Mouse (Mus musculus): ENCODE results near the gene Itgb1bp1.

The Itgb1bp1 gene

GRCm38 (mm10) chr12:21286243-21286622 lies at the start of gene Itgb1bp1:
Itgb1bp1 (minus strand) TSS chr12:21286284.
- DNase-seq: peak; percentile 99

DNA sequence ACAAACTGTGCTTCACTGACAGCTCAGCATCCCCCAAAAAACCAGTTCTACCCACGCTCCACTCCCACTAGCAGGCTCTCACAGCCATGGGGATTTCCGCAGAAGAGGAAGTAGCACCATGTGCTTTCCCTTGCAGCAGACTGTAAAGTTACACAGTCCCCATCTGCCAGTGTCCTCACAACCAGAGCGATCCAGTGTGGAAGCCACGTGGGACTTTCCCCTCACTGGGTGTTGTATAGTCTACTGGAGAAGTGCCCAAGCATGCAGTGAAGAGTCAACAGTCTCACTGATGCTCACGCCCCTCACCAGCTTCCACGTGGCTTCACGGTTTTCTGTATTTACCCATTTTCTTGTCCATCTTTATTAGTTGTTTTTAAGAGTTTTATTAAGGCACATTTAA lies 49.8 kb upstream of the Itgb1bp1 start:
- peak; percentile 31 to 47 for DNase-seq

- no peak for DNase-seq
These were observed 47.7 kb upstream of the Itgb1bp1 start for GRCm38 (mm10) chr12:21333766-21334165.

- no peak for DNase-seq
These were observed 46.9 kb upstream of the Itgb1bp1 start for GRCm38 (mm10) chr12:21333021-21333420.

GRCm38 (mm10) chr12:21331711-21332110 lies 45.6 kb upstream of the Itgb1bp1 start:
- no peak for DNase-seq

GRCm38 (mm10) chr12:21330961-21331576 lies 45.0 kb upstream of the Itgb1bp1 start:
- no peak for DNase-seq

- DNase-seq: no peak
These were observed 43.7 kb upstream of the Itgb1bp1 start for GRCm38 (mm10) chr12:21329661-21330400.

DNA sequence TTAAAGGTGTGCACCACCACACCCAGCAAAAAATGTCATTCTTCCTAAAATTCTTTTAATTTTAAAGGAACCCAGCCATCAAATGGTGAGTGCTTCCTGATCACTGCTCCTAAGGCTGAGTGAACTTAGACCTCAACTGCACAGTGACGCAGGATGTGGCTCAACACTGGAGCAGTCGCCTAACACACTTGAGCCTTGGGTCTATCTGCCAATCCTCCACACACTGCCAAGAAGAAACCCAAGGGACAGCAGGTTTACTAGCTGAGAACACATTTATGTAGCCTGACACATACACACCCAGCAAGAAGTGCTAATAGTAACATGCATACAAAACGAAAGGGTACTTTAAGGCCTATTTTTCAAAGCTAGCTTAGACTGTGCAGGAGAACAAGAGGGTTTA lies 40.2 kb upstream of the Itgb1bp1 start:
- DNase-seq: no peak

GRCm38 (mm10) chr12:21325266-21325665 lies 39.2 kb upstream of the Itgb1bp1 start:
- no peak for DNase-seq

DNA sequence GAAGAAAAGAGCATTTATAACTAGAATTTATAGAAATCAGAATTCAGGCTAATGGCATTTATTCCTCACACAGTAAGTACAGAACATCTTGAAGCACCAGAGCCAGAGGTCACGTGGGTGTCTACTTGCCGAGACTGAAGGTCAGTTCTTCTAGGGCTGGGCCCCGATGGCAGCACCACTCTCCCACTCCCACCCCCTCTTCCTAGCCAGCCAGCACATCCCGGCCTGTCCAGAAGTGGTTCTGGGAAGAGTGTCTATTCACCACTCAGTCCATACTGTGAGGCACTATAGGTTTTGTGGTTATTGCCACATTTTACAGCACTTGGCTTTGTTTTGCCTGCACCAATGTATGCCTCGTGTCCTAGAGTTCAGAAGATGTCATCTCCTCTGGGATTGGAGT lies 38.0 kb upstream of the Itgb1bp1 start:
- DNase-seq: no peak

DNA sequence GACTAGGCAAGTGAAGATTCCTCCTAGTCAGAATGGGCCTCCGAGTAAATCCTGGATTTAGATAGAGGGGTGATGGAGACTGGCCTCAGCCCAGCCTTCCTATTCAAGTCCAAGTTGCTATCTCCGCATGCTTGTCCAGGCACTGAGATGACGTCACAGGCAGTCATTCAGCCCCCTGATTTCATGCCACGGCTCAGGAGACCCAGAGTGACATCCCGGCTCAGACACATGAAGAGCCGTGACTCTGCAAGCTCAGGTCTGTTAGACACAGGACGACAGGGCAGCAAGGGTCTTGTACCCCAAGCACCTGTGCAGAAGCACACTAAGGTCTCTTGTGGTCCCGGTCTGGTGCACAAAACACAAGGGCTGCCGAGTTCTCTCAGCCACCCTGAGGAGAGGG lies 36.8 kb upstream of the Itgb1bp1 start:
- no peak for DNase-seq

DNA sequence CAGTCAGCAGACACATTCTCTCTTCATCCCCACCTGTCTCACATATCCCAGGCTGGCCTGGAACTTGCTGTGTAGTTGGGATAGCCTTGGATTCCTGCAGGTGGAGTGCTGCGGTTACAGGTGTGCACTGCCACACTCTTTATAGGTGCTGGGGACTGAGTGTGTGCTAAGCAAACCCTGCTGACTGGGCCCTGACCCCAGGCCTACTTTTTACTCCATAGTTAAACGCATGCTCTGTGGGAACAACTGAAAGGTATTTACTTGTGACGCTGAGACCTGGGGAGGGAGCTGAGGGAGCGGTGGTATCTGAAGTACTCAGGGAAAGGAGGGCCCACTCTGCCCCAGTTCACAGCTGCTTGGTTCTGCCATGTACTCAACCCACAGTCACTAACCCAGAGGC lies 36.2 kb upstream of the Itgb1bp1 start:
- DNase-seq: no peak

DNA sequence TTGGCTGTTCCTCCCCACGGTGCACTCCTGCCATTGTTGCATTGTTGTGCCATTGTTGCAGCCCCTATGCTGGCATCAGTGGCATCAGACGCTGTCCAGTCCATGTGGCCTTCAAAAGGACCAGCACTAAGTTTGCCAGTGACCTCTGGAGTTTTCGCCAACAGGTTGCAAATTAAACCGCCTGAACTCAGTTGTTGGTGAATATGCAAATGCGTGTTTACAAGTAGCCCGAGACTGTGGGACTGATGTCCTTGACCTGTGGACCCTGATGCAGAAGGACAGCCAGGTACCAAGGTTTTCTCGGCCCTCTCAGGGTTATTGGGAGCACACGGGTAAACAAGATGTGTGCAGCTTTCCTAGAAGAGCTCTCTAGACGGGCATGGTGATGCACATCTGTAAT lies 35.1 kb upstream of the Itgb1bp1 start:
- no peak for DNase-seq

DNA sequence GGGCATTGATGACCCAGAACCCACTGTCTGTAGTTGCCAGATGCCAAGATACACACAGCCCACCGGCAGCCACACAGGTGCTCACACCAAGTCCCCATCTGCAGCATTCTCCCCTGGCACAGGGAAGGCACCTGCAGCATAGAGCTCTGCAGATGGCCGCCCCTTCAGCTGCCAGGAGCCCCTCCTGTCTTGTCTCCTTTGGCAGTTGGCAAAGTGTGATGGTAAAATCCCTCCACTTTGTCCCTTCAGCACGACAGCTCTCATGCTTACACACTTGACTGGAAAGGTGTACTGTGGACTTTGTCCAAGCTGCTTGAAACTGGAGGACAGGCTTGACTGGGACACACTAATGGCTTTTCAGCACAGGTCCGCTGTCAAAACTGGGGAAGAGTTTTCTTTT lies 34.2 kb upstream of the Itgb1bp1 start:
- no peak for DNase-seq

- DNase-seq: peak; percentile 70 to 77
These were observed 32.2 kb upstream of the Itgb1bp1 start for GRCm38 (mm10) chr12:21318143-21318895.

- DNase-seq: peak; percentile 40 to 44
These were observed 30.8 kb upstream of the Itgb1bp1 start for GRCm38 (mm10) chr12:21316869-21317265.

- DNase-seq: peak; percentile 90
These were observed 30.1 kb upstream of the Itgb1bp1 start, which contains the start of gene Iah1 for GRCm38 (mm10) chr12:21315923-21316868. Iah1 (plus strand) TSS chr12:21316389.

- no peak for DNase-seq
These were observed 26.1 kb upstream of the Itgb1bp1 start for GRCm38 (mm10) chr12:21312201-21312600.

GRCm38 (mm10) chr12:21306721-21307120 lies 20.6 kb upstream of the Itgb1bp1 start:
- DNase-seq: no peak

DNA sequence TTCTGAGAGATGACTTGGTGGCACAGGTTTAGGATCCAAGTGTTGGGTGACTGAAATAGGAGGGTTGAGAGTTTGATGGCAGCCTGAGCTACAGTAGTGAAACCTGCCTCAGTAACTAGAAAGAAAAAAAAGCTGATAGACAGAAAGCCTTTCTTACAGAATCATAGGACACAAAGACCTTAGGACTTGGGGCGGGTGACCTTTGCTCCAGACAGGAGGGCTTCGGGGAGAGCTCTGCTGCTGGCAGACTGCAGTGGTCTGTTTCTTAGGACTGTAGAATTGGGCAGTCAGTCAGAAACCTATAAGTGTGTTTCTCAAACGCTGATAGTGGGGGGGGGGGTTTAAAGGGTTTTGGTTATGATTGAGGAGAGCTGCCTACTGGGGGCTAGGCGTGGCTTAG lies 19.7 kb upstream of the Itgb1bp1 start:
- DNase-seq: no peak

DNA sequence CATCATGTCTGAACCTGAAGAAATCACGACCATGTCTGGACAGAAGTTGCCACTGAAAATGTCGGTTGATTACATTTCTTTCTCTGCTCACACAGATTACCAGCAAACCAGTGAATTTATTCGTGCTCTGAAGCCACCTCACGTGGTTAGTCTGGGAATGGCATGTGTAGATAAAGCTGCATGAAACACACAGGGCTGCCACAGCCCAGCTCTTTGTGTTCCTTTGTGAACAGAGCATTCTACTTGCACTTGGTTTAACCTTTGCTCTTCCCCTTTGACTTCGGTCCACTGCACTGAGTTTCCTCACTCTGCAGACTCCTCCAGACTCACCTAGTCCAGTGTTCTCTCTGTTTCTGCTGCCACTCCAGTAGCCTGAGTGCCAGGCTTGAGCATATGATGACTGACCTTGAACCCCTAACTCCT lies 16.3 kb upstream of the Itgb1bp1 start:
- DNase-seq: no peak

DNA sequence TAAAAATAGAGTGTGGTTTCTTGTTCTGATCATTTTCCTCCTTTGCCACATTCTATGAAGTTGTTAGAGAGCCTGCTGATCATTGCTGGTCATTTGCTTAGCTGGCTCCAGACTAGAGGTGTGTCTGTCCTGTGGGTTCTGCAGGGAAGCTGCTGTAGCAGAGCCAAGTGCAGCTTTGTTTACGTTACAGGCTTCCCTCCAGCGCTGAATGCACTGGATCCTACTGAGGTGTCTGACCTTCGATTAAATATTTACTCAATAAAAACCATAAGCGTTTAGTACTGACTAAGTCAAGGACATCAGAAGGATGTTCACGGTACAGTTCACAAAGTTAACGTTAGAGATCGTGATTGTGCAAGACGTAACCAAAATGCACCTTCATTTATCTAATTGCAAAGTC lies 15.8 kb upstream of the Itgb1bp1 start:
- DNase-seq: no peak

DNA sequence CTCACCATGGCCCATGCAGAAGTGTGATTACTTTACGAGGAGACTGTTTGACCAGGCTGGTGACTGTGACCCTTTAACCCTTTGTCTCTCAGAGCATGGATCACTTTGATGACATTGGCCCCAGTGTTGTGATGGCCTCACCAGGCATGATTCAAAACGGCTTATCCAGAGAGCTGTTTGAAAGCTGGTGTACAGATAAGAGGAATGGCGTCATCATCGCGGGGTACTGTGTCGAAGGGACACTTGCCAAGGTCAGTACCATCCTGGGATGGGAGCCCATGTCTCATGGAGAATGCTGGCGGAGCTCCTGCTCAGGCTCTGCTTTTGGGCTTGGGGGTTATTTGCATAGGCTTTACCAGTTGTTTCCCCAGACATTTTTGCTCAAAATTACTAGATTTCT lies 15.2 kb upstream of the Itgb1bp1 start:
- DNase-seq: no peak

Measured in lung, postnatal 4 days (tissue).